Mouse (Mus musculus) retina, adult 2 months (tissue): ENCODE measurements at regions not wholly inside any gene's neighbourhood (a gene's known extent, or its start where the extent isn't known, plus 50 kb on each side); places are given as distances from the start of the nearest gene placed in this dataset.
"Not testable (repeated sequence)": the region's sequence is repeated elsewhere in the genome, so short reads cannot be mapped to it uniquely, and the experiment has no call there.

Source experiments
- DNase-seq: peaks from one replicate; pipeline ENCODE4 v3.0.0-alpha.2; 2012; ENCODE audit warnings: low read depth, low spot score

DNA sequence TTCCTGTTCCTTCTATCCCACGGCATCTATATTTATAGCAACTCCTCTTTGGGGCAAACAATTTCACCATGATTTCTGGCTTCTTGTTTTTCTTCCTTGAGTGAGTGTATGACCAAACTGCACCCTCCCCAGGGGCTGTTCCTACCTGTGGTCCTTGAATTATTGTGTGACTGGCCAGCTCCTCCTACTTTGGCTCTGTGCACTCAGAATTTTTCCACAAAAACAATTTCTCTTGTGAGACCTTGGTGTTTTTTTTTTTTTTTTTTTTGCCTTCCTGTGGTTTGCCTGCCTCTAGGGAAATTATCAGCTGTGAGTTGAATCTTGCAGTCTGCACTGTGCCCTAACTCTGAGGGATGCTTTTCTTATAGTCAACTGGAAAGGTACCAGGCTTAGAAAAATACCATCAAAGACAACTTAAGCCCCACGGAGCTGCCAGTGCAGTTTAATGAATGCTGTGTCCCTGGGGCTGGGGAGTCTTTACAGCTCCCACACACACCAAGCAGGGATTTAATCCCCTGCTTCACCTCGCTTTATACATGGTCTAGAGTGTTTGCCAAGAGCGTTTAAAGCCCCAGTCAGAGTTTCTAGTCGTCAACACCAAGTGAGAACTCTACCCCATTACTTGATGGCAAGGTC, 216.2 kb upstream of the Sesn3 start:
- no peak for DNase-seq

DNA sequence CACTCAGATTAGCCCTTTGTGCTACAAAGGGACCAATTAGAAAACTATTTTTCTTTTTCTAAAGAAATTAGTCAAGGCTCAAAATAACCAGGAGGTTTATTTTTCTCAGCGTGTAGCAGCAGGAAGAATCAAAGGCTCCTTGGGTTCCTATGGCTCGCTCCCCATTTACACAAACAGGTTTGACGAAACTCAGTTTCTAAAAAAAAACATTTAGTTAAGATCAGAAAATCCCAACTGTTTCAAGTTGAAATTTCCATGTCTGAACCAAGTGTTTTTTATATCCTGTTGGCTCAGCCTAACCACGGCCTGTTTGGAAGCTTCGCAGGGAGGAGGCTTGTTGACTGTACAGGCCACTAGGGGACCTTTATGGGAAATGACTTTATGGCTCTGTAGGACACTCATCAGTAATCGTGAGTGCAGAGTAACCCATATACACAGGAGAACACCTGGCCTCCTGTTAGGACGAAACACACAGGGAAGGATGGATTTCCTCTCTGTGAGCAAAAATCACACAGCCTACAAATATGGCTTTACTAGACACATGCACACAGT, 215.6 kb upstream of the Sesn3 start:
- DNase-seq = no peak

DNA sequence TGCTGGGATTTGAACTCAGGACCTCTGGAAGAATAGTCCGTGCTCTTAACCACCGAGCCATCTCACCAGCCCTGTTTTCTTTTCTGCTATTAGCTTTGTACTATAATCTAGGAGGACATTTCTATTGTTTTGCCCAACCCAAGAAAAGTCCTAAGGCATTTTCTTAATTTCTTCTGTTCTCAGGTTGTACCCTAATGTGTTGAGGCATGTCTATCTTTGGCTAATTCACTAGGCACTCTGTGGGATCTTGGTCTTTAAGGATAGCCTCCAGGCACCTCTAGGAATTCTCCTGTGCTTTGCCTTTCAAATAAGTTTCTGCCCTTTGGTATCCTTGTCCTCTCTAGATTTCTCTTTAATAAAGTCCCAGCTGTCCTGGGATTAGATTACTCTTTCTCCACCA, 214.6 kb upstream of the Sesn3 start:
- DNase-seq = no peak

DNA sequence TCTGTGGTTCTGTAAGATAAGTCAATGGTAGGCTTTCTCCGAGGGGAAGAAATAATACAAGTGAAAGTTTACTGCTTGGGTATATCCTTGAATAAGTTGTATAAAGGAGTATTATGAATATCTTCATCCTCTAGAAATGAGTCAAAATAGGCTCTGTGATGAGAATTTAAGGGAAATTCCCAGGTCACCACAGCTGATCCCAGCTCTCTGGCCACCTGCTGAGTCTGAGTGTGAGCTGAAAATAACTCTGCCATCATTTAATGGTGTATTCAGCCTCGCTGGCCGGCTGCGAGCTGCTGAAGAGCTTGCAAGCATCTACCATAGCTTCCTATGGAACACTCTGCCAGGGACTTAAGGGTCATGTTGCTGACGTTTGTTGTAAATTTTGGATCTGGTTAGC, 213.5 kb upstream of the Sesn3 start:
- DNase-seq = no peak

DNA sequence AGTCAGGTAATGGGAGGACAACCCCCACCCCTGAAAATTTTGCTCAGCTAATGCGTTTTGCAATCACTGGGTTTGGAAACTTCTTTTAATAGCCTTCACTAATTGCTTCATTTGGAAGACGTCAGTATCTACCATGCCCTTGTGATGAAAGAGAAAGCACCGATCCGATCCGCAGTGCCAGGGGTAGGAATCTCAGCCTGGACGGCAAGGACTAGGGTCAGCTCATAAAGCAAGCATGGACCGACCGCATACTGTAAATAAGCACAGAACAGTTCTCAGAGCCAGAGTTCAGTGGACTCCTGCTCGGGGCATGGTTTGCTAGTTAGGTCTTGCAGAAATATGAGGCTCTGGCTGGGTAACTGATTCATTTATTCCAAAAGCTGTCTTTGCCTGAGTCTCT, 213.0 kb upstream of the Sesn3 start:
- no peak for DNase-seq

DNA sequence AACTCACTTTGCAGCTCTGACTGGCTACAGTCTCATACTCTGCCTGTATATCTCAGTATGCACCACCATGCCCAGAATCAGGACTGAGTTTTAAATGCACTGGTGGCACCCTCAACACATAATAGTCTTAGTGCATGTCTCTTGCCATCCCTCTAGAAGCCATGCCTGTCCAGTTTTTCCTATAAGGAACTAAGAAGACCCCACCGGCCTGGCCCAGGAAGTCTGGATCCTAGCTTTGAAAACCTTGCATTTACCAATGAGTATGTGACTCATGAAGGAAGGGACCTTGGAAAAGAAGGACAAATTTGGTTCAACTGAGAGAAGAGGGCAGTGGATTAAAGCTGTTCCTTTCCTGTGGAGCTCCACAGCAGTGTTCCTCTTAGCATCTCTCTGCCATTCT, 212.2 kb upstream of the Sesn3 start:
- no peak for DNase-seq

DNA sequence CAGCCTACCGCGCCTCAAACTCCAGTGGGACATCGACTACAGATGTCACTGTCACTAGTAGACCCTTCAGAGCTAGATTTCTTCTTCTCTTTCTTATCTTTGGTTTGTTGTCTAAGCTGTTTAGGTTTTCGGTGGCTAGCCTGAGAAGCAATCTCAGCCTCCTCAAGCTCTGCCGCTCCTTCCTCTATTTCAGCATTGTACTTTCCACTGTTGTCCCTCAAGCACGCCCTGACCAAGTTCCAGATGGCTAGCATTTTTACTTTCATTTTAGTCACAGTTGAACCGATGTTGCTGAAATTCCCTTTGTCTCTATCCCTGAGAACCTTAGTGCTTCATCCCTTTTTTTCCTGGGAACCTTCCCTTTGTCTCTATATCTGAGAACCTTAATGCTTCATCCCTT, 208.1 kb upstream of the Sesn3 start:
- DNase-seq = not testable (repeated sequence)

DNA sequence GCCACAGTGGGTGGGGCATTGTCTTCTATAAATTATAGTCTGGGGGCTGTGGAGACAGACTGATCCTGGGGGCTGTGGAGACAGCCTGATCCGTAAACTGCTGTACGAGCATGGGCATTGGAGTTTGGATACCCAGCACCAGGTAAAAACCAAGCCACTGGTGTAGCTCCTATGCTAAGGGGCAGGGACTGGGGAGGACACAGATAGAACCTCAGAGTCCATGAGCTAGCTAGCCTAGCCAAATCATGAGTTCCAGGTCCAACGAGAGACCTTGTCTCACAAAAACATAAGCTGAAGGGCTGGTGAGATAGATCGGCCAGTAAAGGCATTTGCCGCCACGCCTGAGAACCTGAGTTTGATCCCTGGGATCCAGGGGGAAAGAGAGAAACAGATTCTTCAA, 205.8 kb upstream of the Sesn3 start:
- no peak for DNase-seq

DNA sequence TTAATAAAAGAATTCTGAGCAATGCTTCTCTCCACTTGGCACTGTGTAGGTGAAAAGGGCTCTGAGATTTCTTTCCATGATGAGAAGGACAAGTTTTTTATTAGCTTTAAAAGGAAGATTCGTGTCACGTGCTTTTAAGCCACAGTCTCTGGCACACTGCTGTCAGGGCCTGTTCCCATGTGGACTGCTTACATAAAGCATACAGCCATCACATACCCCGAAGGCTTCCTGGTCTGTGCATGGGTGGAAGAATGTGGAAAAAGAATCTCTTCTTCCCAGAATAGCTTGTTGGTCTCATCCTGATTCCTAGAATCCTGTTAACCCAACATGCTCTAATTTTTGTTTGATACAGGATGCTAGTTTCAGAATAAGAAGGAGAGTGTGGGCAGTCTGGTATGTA, 205.1 kb upstream of the Sesn3 start:
- DNase-seq = no peak

DNA sequence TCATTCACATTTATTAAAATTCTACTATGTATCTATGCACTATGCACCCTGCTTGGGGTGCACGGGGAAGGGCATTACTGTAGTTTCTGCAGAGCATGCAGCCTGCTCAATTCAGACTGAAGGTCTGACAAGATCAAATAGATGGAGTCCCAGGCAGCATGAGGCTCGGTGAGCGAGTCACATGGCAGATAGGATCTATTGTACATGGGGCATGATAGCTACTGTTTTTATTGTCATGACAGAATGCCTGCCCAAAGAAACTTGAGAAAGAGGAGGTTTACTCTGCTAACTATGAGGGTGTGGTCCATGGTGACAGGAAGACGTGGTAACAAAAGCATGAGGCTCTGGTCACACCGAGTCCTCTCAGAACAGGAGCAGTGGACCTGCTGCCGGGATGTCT, 203.1 kb upstream of the Sesn3 start:
- DNase-seq = no peak

DNA sequence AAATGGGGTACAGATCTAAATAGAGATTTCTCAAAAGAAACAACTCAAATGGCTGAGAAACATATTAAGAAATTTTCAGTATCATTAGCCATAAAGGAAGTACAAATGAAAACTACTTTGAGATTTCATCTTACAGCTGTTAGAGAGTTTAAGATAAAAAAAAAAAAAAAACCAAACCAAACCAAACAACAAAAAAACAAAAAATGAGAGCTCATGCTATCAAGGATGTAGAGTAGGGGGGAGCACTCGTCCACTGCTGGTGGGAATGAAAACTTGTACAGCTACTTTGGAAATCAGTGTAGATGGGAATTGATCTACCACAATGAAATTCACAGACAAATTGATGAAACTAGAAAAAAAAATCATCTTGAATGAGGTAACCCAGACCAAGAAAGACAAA, 201.9 kb upstream of the Sesn3 start:
- no peak for DNase-seq

DNA sequence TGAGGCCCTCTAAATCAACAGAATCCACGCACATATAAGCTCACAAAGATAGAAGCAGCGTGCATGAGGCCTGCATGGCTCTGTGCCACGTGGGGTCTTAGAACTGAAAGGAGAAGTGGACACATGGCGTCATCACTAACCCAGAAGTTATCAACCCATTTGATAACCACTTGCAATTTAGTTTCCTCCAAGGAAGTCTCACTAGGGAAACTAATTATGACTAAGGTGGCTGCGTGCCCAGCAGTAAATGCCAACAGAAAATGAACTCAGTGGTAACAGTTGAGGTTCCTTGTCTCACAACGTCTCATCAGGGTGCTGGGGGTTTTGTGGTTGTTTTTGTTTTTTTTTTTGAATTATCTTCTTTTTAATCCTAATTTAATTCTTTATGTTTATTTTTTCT, 200.6 kb upstream of the Sesn3 start:
- DNase-seq = no peak

DNA sequence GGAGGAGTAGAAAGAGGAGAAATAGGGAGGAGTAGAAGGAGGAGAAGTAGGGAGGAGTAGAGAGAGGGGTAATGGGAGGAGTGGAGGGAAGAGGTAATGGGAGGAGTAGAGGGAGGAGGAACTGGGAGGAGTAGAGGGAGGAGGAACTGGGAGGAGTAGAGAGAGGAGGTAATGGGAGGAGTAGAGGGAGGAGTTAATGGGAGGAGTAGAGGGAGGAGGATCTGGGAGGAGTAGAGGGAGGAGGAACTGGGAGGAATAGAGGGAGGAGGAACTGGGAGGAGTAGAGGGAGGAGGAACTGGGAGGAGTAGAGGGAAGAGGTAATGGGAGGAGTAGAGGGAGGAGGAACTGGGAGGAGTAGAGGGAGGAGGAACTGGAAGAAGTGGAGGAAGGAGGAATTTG, 200.0 kb upstream of the Sesn3 start:
- DNase-seq = not testable (repeated sequence)

DNA sequence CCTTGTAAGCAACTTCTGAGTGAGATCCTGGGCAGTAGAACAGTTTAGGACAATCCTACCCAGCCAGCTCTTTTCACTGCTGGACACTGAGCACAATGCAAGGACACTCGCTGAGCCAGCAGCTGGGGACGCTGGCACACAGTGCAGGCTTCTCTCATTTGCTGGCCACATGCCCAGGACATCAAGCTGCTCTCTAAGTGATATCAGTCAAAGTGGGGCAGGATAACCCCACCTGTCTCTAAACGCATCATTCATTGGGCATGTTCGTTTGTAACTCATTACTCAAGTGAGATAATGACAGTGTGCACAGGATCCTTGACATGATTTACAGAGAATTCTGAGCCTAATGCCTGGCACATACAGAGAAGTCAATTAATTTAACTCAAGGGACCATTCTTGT, 199.4 kb upstream of the Sesn3 start:
- peak; percentile 22 for DNase-seq

DNA sequence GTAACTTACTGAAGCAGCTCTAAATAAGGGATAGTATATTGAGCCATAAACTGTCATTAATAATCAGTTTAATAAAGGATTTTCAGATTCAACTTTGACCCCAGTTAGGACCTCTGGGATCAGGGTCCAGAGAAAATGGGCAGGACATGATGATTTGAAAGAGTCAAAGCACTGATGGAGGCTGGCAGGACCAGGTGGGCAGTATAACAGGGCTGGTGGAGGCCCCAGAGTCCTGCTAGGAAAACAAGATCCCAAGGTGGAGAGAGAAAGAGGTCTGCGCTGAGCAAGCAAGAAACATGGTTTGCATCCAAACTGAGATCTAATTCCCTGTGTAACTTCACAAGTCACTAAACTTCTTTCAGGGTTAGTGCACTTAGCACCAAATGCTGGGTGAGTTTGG, 199.0 kb upstream of the Sesn3 start:
- no peak for DNase-seq

DNA sequence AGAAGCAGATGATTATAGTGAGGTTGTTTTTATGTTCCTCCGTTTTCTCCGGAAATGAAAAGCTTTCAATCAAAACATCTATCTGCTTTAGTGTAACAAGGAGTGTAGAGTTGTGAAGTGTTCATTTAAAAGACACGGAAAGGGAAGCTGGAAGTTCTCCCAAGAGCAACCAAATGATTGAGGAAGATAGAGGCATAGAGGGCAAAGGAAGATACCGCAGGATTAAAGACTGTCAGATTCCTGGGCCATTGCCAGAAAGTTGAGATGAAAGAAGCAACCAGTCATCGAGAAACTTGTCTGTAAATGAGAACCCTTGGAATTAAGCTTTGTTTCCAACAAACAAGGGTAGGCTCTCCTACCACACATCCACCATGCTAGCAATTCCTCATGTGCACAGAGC, 198.1 kb upstream of the Sesn3 start:
- DNase-seq = no peak

DNA sequence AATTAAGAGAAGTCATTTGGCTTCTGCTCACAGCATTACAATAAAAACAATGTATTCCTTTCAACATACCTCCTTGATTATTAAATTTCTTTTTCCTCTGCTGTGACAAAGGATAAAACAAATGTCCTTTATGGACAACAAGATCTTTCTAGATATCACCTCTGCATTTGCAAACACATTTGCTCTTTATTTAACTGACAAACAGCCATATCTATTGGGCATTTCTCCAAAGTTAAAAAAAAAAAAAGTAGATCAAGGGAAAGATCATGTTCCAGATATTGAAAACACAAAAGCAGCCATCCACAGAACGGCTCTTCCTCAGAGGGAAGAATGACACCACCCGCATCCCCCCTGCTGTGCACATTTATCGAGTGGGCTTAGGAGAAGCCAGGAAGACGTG, 193.7 kb upstream of the Sesn3 start:
- no peak for DNase-seq

DNA sequence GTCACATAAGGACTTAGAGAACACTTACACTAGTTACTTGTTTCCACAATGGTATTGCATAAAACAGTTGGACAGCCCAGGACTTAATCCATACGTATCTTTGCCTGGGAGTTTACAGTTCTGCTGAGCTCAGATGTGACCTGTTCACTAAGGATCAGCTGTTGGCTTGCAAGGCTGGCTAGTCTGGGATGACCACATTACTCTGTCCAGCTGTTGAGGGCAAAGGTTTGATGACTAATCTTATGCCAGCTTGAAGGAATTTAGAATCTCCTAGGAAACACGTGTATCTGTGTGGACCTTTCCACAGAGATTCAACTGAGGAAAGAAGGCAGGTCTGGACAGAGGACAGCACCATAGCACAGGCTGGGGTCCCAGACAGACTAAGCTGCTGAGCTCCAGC, 188.7 kb upstream of the Sesn3 start:
- no peak for DNase-seq

DNA sequence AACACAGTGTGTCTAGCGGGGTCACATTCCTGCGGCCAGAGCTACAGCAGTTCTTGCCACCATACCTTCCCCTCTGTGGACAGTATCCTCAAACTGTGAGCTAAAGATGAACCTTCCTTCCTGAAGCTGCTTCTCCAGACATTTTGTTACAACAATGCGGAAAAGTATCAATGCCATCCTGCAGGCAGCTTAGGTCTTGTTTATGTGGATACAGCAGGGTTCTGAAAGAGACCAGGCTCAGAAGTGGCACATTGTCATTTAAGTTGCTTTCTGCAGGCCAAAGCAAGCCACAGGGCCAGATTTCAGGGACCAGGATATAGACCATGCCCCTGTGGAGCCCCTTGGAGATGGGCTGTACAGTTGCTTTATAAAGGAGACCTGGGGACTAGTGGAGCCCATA, 188.3 kb upstream of the Sesn3 start:
- DNase-seq = no peak

DNA sequence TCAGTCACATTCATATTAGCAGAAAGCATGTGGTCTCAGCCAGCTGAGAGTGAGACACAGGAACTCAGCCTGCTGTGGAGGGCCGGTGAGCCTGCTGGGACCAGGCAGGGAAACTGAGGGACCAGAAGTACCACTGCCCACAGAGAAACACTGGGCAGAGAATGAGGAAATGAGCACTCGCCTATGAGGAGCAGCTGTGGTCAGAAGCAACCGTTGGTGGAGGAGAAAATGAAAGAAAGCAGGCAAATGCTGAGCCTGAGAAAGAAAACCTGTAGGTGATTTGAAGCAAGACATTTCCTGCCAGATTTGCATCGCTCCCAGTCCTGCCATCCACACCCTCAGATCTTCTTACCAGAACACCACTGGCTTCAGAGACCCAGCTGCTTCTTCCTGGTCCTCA, 187.0 kb upstream of the Sesn3 start:
- DNase-seq = no peak

DNA sequence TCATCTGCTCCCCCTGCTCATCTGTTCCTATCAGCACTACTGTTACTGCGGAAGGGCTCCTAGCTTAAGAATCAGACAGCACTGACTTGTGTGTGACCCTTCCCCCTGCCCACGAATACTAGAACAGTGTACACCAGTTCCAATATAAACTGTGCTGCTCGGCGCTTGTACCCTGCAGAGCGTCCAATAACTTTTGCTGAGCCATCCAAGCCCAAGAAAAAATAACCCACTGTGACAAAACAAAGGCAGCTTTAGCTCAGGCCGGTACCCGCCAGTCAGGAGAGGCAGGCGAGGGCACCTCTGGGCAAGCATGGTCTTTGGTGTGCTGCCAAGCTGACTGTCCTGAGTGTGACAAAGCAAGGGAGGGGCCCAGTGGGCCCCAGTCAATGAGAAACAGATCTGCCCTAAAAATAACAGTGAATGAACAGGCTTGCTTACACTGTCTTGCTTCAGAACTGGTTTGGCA, 185.0 kb upstream of the Sesn3 start:
- DNase-seq = no peak

DNA sequence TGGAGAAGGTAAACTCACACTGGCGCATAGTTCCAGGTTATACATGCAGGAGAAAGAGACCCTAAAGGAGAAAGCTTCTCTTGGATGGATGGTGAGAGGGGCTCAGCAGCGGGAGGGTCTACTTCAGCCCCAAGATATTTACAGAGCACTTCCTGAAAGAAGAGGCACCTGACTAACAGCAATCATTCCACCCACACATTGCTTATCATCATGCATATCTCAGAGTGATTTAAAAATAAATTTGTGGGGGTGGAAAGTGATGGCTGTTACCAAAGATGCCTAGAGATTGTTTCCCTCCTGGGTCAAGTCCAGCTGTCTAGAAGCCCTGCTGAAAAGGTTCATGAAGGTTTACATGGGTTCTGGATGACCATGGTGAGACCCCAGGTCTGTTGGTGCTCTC, 184.4 kb upstream of the Sesn3 start:
- no peak for DNase-seq

DNA sequence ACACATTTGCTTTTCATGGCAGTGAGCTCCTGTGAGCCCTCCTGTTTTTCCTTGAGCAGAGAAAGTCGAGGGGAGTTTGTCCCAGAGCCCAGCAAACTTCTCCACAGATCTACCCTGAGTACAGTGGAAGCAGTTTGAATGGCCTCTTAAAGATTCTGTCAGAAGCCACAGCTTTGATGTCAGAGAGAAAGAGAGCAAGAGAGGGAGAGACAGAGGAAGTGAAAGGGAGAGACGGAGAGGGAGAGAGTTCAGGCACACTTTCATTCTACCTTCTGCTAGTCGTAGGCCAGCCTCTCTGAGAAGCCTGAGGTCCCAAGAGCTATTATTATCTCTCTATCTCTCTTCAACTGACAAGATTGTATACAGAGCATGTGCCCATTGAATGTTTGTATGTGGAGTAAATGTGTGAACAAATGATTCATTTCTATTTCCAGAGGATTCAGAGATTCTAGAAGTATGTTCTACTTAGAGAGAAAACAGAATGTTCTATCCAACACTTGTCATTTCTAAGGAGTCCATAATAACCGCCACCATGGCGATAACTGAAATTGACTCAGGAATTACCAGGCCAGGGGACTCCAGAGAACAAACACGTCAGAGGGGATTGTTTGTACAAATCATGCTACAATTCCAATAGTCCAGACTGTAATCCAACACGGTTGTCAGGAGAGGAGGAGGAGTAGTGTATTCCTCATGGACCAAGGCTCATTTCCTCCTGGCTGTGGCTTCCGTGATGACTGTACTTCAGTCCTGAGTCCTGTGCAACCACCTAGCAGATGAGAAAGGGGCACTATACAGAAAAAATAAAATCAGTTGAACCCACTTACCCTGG, 183.6 kb upstream of the Sesn3 start:
- no peak for DNase-seq
